Mouse (Mus musculus): Measurements from ENCODE around the gene Ndufs2.

DNA sequence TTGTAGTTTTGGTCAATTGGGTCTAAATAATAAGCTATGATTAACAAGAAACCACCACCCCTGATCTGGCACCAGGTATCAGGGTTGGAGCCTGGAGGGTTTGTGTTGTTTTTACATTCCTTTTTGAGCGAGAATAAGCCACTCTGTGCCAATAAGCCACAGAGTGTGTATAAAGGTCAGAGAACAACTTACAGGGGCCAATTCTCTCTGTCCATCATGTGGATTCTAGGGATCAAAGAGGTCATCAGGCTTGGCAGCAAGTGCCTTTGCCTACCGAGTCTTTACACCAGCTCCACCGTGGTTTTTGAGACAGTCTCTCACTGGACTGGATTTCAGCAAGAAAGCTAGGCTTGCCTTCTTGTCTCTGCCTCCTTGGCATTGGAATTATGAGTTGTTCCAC lies 38.3 kb downstream of the Ndufs2 start:
- TF ChIP-seq CTCF (IDR thresholded peaks at IDR 0.05; ENCODE audit: control insufficient read depth, insufficient read depth, insufficient read length) (no peak), FOSL1 (IDR thresholded peaks at IDR 0.05; ENCODE audit: insufficient read depth, low read length, poor library complexity, severe bottlenecking) (no peak), MAX (IDR thresholded peaks at IDR 0.05) (no peak), MYOD1 (IDR thresholded peaks at IDR 0.05; ENCODE audit: control insufficient read depth, insufficient read length, low read depth) (no peak), MYOG (IDR thresholded peaks at IDR 0.05; ENCODE audit: control insufficient read depth, extremely low read depth, insufficient read length) (no peak), USF1 (IDR thresholded peaks at IDR 0.05; ENCODE audit: low read depth) (no peak), CEBPB (IDR thresholded peaks at IDR 0.05; ENCODE audit: low read depth) (no peak)

All from C2C12 (cell line).